Mouse (Mus musculus) heart, postnatal 0 days (tissue): ENCODE data around the gene Armh3. TPM values are rescaled to one million over a fixed set of nuclear protein-coding genes. Genes with fewer than 3 reads are reported as not detected.
A peak's percentile ranks its signal among the peaks of the same experiment; 100 is the strongest.

Source experiments
- ATAC-seq: fragments of 200-750 bp; cut with Nextera tagmentation; 2 replicates; pipeline ENCODE4 v1.8.0; 2017; ENCODE audit warnings: low read depth, moderate number of reproducible peaks, moderate library complexity; ENCODE audit not compliant: insufficient read depth
- DNase-seq: peaks from one replicate; pipeline ENCODE4 v3.0.0-alpha.2; 2016; ENCODE audit warnings: low spot score
- H3K27ac ChIP-seq: fragments of 300-500 bp; sonication (generic); 2 replicates; pipeline ENCODE4 v1.5.1; 2014; ENCODE audit warnings: low read depth, mild to moderate bottlenecking
- H3K27me3 ChIP-seq: fragments of 300-500 bp; sonication (generic); 2 replicates; pipeline ENCODE4 v1.6.1; 2014; ENCODE audit warnings: low read length, mixed read lengths; ENCODE audit not compliant: control insufficient read depth, insufficient read depth
- H3K36me3 ChIP-seq: fragments of 300-500 bp; sonication (generic); replicated peaks from 2 replicates; pipeline ENCODE4 v1.6.1; 2014; ENCODE audit warnings: low read length, mixed read lengths; ENCODE audit not compliant: control insufficient read depth, insufficient read depth
- H3K4me1 ChIP-seq: fragments of 300-500 bp; sonication (generic); 2 replicates; pipeline ENCODE4 v1.6.1; 2014; ENCODE audit warnings: antibody characterized with exemption; ENCODE audit not compliant: control insufficient read depth, insufficient read depth
- H3K4me2 ChIP-seq: fragments of 300-500 bp; sonication (generic); 2 replicates; pipeline ENCODE4 v1.6.1; 2014; ENCODE audit warnings: low read depth, mild to moderate bottlenecking, low read length, moderate library complexity
- H3K4me3 ChIP-seq: fragments of 300-500 bp; sonication (generic); 2 replicates; pipeline ENCODE4 v1.5.1; 2014; ENCODE audit warnings: low read depth, low read length
- H3K9ac ChIP-seq: fragments of 300-500 bp; sonication (generic); replicated peaks from 2 replicates; pipeline ENCODE4 v1.6.1; 2014; ENCODE audit warnings: low read depth, low read length, mixed read lengths
- H3K9me3 ChIP-seq: fragments of 300-500 bp; sonication (generic); replicated peaks from 2 replicates; pipeline ENCODE4 v1.6.1; 2016; ENCODE audit warnings: low read length; ENCODE audit not compliant: control insufficient read depth
- CTCF ChIP-seq: IDR thresholded peaks from 2 replicates; pipeline ENCODE4 v1.5.1; 2016; ENCODE audit warnings: antibody characterized with exemption, control low read depth, low read depth
- EP300 ChIP-seq: IDR thresholded peaks from 2 replicates; pipeline ENCODE4 v1.6.1; 2016; ENCODE audit warnings: antibody characterized with exemption, low read depth
- WGBS: fragments of 180-500 bp; shearing (Covaris S2); extraction: QIAGEN DNeasy Blood & Tissue Kit; methylation state at CpG from one replicate; pipeline ENCODE4 v1.1.7; 2014; 5-methylcytosine and 5-hydroxymethylcytosine counted together
- polyA plus RNA-seq: library from polyadenylated mRNA; unstranded; fragments of >200 nt; fragmentation: Nextera tagmentation; extraction: Ambion mirVana; gene quantifications from 2 replicates; pipeline ENCODE4 v1.2.1, GENCODE M21; 2015
- total RNA-seq: library from RNA; depleted of rRNA; stranded (reverse); fragments of >200 nt; gene quantifications from 2 replicates; pipeline ENCODE4 v1.2.3, GENCODE M21; 2014; ENCODE audit warnings: low replicate concordance

Gene Armh3
- total and polyA plus RNA-seq, 2 experiments from 2014 or later = 11.1 to 11.4 TPM

DNA sequence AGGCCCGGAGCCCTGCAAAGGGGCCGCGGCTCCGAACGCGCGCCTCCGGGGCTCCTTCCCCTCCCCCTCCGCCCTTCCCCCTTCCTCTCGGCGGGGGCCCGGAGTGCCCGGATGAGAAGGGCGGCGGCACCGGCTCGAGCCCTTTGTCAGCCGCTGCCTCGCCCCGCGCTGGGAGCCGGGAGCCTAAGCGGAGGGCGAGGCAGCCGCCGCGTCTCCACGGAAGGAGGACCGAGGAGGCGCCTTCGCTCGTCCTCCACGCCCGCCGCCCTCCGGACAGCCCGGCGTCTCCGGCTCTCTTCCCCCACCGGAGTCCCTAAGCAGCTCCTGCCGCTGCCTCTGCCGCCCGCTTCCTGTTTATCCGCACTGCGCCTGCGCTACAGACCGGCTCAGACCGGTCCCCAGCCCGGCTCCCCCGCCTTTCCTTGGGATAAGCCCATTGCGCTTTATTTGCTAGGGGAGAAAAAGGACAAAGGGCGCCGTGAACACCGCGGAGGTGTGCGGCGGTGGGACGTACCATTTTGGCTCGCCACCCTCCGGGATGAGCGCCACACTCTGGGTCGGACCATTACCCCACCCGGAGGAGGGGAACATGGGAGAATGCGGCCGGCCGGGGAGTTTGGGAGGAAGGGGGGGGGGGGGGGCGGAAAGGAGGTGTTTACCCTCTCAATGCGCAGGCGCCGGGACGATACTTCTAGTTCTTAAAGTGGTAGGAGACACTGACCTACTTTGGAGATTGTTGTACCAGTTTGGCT, 214.9 kb downstream of the Armh3 start, which contains the start of gene Mgea5:
Mgea5 (minus strand) TSS at position 657 of the 752 bp plus-strand sequence.
- no peaks in the 10 kb centered on the region for H3K9me3 ChIP-seq
- peak within 1 kb of the TSS; percentile 89 for H3K4me3 ChIP-seq
- peak within 1 kb of the TSS; percentile 97 for H3K27ac ChIP-seq
- H3K27me3 ChIP-seq = no peaks in the 10 kb centered on the region
- H3K4me2 ChIP-seq = peak within 1 kb of the TSS; percentile 76
- ATAC-seq = peak; percentile 96
- H3K36me3 ChIP-seq = peaks cover 16% of the 10 kb centered on the region
- peak within 1 kb of the TSS; percentile 96 for H3K9ac ChIP-seq
- WGBS = under 1% methylated on average over 49 of the region's 71 CpGs
- DNase-seq = peak; percentile 99
- TF ChIP-seq EP300 (no peak; the same call in 1 of the 2 replicates), CTCF (0 out of 2 replicates have a peak, but pooled peaks have one; percentile 13)
- H3K4me1 ChIP-seq = peaks cover 19% of the 10 kb centered on the region; the same call in 1 of the 2 replicates

DNA sequence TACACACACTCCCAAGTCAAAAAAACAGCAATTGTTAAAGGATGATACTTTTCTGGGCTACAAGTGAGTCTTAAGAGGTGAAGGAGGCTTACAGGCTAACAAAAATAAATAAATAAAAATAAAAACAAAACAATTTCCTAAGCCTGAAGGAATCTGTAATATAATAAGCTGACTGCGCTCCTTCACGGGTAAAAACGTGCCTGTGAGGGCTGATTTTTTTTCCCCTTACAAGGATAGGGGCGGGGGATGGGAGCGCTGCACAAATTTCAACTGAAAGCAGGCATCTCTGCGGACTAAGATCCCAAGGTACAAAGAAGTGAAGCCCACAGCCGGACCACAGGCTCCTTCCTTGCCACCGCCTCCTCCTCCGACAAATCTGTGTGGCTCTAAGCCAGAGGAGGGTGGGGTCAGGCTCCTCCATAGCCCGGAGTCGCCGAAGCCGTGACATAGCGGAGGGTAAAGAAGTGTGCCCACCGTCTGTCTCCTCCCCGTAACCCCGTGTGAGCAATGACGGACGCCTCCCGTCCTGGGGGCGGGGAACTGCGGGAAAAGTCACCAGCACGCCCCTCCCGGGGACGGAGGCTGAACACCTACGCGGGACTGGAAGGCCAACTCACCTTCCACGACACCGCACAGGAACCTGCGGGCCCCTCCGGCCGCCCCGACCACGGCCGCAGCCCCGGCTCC, 215.8 kb downstream of the Armh3 start:
- peaks cover 25% of the 10 kb centered on the region for H3K36me3 ChIP-seq
- peaks cover 19% of the 10 kb centered on the region; the same call in 1 of the 2 replicates for H3K4me1 ChIP-seq
- DNase-seq (peak; percentile 78), ATAC-seq (peak; percentile 37)
- TF ChIP-seq CTCF (no peak), EP300 (no peak)
- H3K27ac ChIP-seq = peak overlapping the region; percentile 97
- under 1% methylated on average over 36 of the region's 36 CpGs for WGBS
- H3K4me3 ChIP-seq = peak overlapping the region; percentile 89
- H3K27me3 ChIP-seq = no peaks in the 10 kb centered on the region
- H3K9me3 ChIP-seq = no peaks in the 10 kb centered on the region
- peak overlapping the region; percentile 76 for H3K4me2 ChIP-seq
- H3K9ac ChIP-seq = peak overlapping the region; percentile 96

DNA sequence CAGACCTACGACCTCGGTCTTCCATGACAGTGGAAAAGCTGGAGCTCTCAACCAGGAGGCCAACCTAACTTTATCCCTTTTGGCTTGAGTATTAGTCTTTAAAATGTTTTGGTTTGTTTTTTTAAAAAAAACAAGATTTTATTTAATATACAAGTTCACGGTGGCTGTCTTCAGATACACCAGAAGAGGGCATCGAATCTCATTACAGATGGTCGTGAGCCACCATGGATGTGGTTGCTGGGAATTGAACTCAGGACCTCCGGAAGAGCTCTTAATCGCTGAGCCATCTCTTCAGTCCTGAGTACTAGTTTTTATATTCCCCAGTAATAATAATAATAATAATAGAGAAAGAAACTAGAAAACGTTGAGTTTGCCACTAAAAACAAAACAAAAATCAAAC, 216.6 kb downstream of the Armh3 start:
- H3K9ac ChIP-seq = no peak overlapping the region
- H3K9me3 ChIP-seq = no peaks in the 10 kb centered on the region
- peak overlapping the region; percentile 89 for H3K4me3 ChIP-seq
- H3K4me1 ChIP-seq = peaks cover 19% of the 10 kb centered on the region; the same call in 1 of the 2 replicates
- H3K27me3 ChIP-seq = no peaks in the 10 kb centered on the region
- H3K27ac ChIP-seq = no peak overlapping the region
- no peak for DNase-seq
- H3K36me3 ChIP-seq = peaks cover 32% of the 10 kb centered on the region
- TF ChIP-seq CTCF = no peak
- no peak for TF ChIP-seq EP300
- H3K4me2 ChIP-seq = peak overlapping the region; percentile 76
- ATAC-seq = no peak
- 52% methylated on average over 8 of the region's 8 CpGs for WGBS

DNA sequence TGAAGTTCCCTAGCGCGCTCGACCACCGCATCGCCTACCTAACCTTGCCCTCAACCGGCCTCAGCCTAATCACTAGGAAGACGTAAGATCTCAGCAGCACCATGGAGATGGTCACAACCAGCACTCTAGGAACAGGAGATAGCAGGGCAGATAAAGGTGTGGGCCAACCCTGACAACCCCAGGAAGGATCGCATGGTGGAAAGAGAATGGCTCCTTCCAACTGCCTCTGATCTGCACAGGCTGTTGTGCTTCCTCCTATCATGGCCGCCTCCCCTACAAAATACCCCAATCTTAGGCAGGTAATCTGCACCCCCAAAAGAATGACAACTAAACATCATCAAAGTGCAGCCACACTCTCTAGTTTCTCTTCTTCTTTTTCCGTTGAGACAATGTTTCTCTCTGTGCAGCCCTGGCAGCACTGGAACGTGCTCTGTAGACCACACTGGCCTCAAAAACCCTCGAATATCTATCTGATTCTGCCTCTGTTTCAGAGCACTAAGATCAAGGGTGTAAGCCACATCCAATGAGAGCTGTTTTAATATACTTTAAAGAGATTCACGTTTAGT, 217.9 kb downstream of the Armh3 start:
- 64% methylated on average over 13 of the region's 13 CpGs for WGBS
- Histone ChIP-seq H3K9me3 (no peaks in the 10 kb centered on the region), H3K27me3 (no peaks in the 10 kb centered on the region), H3K4me1 (peaks cover 19% of the 10 kb centered on the region; the same call in 1 of the 2 replicates), H3K36me3 (peaks cover 44% of the 10 kb centered on the region), H3K4me2 (peak overlapping the region; percentile 76; the same call in 1 of the 2 replicates), H3K27ac (no peak overlapping the region), H3K9ac (no peak overlapping the region), H3K4me3 (no peak overlapping the region)
- ATAC-seq = no peak
- DNase-seq = no peak
- no peak for TF ChIP-seq CTCF

DNA sequence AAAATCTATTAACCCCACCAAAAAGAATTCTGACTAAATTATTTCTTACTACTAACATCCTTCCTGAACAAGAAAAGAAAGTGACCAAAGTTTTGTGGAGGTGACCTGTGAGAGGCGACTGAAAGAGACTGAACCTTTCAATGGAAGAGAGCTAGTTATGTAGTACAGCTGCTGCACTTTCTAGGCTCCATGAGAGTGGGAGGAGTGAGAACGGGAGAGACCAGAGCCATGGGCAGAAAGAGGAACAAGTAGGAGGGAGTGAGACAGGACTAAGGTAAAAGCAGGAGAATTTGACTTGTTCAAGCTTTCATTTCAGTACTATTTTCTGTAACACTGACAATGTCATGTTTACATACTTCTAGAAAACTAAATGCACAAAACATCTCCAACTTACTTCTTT, 222.8 kb downstream of the Armh3 start:
- Histone ChIP-seq H3K27me3 (no peaks in the 10 kb centered on the region), H3K4me1 (peaks cover 3% of the 10 kb centered on the region; the same call in 1 of the 2 replicates), H3K9ac (no peak overlapping the region), H3K36me3 (peaks cover 93% of the 10 kb centered on the region), H3K4me3 (no peak overlapping the region), H3K27ac (no peak overlapping the region), H3K4me2 (no peak overlapping the region), H3K9me3 (no peaks in the 10 kb centered on the region)
- TF ChIP-seq CTCF = no peak
- no peak for TF ChIP-seq EP300
- ATAC-seq (no peak), DNase-seq (no peak)
- WGBS = 75% methylated on average over 2 of the region's 2 CpGs
